Mouse (Mus musculus) ES-E14 (cell line): ENCODE data around the gene Echs1.

ENCODE experiments used
- CHD2 ChIP-seq: IDR thresholded peaks from 2 replicates; pipeline ENCODE4 v1.6.1; 2014; ENCODE audit warnings: mild to moderate bottlenecking, low read depth, low read length, inconsistent platforms
- MAFK ChIP-seq: IDR thresholded peaks from 2 replicates; pipeline ENCODE4 v1.6.1; 2014; ENCODE audit warnings: mild to moderate bottlenecking, low read depth, low read length, inconsistent platforms; ENCODE audit not compliant: insufficient read depth
- ZC3H11A ChIP-seq: IDR thresholded peaks from 2 replicates; pipeline ENCODE4 v1.6.1; 2012; ENCODE audit warnings: low read depth, mild to moderate bottlenecking, inconsistent platforms, low read length, borderline replicate concordance
- ZNF384 ChIP-seq: IDR thresholded peaks from 2 replicates; pipeline ENCODE4 v1.6.1; 2012; ENCODE audit warnings: low read depth, low read length, inconsistent platforms

DNA sequence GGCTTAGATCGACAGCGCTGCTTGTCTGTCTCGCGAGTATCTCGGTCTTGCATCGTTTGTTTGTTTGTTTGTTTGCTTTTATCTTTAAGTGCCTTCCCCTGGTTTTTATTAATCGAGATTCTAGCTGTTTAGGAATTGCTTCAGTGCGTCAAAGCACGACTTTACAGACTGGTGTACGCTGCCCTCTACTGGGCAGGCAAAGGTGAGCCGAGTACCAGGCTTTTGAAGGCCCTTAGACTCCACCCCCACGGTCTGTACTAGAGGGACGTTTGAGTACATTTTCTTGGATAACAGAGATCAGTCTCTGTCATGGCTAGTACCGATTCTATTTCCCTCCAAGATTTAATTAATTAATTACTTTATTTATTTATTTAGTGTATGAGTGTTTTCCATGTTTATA lies 25.1 kb upstream of the Echs1 start:
- no peak for TF ChIP-seq MAFK
- no peak for TF ChIP-seq ZNF384
- TF ChIP-seq ZC3H11A, result no peak
- no peak for TF ChIP-seq CHD2
